Mouse (Mus musculus) myocyte (in vitro differentiated cells): ENCODE results near the gene Pgap1.

ENCODE experiments used
- POLR2A ChIP-seq: IDR thresholded peaks from one replicate; pipeline ENCODE4 v1.6.1; 2011; ENCODE audit warnings: low read depth, mild to moderate bottlenecking, control low read depth, moderate library complexity; ENCODE audit not compliant: insufficient read length
- SRF ChIP-seq: IDR thresholded peaks from one replicate; pipeline ENCODE4 v1.6.1; 2011; ENCODE audit warnings: low read depth; ENCODE audit not compliant: control insufficient read depth, insufficient read length
- TCF12 ChIP-seq: IDR thresholded peaks from one replicate; pipeline ENCODE4 v1.6.1; 2011; ENCODE audit warnings: mild to moderate bottlenecking, control low read depth; ENCODE audit not compliant: poor library complexity, insufficient read depth, severe bottlenecking

GRCm38 (mm10) chr1:54587076-54587475 lies 29.6 kb upstream of the Pgap1 start:
- no peak for TF ChIP-seq POLR2A
- no peak for TF ChIP-seq SRF
- TF ChIP-seq TCF12 = no peak
